Mouse (Mus musculus) MEL (cell line): Measurements from ENCODE around the gene Clec12a. TPM values are rescaled to one million over a fixed set of nuclear protein-coding genes. Genes with fewer than 3 reads are reported as not detected.

Experiments used
- DNase-seq: peaks from one replicate; pipeline ENCODE4 v3.0.0; 2011; ENCODE audit warnings: low read depth, low spot score
- H3K27ac ChIP-seq: 2 replicates; pipeline ENCODE4 v1.5.1; 2012; ENCODE audit warnings: low read depth, mild to moderate bottlenecking, control low read depth, low read length, moderate library complexity; ENCODE audit not compliant: control insufficient read depth
- H3K27me3 ChIP-seq, 2 experiments: fragments of 150-350 bp in 1 of 2; sonication (generic) in 1 of 2; 2 replicates each; pipeline ENCODE4 v1.6.1; 2012; ENCODE audit warnings: low read length in 2 of 2, mild to moderate bottlenecking in 2 of 2, improper control_type of control experiment in 1 of 2, moderate library complexity in 1 of 2; ENCODE audit not compliant: insufficient read depth in 2 of 2, control insufficient read depth in 1 of 2
- H3K36me3 ChIP-seq, 2 experiments: 2 replicates each; pipeline ENCODE4 v1.6.1; 2012 to 2014; ENCODE audit warnings: low read length in 2 of 2, improper control_type of control experiment in 1 of 2, inconsistent platforms in 1 of 2, mild to moderate bottlenecking in 1 of 2; ENCODE audit not compliant: insufficient read depth in 2 of 2, control insufficient read depth in 1 of 2
- H3K4me1 ChIP-seq, 2 experiments: fragments of 150-350 bp in 1 of 2; sonication (generic) in 1 of 2; 2 replicates each; pipeline ENCODE4 v1.6.1; 2012; ENCODE audit warnings: low read length in 2 of 2, improper control_type of control experiment in 1 of 2, mild to moderate bottlenecking in 1 of 2; ENCODE audit not compliant: insufficient read depth in 2 of 2, control insufficient read depth in 1 of 2
- H3K4me3 ChIP-seq, 2 experiments: fragments of 150-350 bp in 1 of 2; sonication (generic) in 1 of 2; 2 replicates each; pipeline ENCODE4 v1.5.1; 2012; ENCODE audit warnings: low read depth in 2 of 2, low read length in 2 of 2, mild to moderate bottlenecking in 2 of 2, moderate library complexity in 2 of 2, control low read depth in 1 of 2, improper control_type of control experiment in 1 of 2; ENCODE audit not compliant: control insufficient read depth in 1 of 2, insufficient read depth in 1 of 2
- H3K79me2 ChIP-seq: 2 replicates; pipeline ENCODE4 v1.6.1; 2012; ENCODE audit warnings: mild to moderate bottlenecking, low read length, moderate library complexity; ENCODE audit not compliant: control insufficient read depth, poor library complexity, insufficient read depth
- H3K9ac ChIP-seq: 2 replicates; pipeline ENCODE4 v1.6.1; 2012; ENCODE audit warnings: low read depth, mild to moderate bottlenecking, control low read depth, low read length, moderate library complexity; ENCODE audit not compliant: control insufficient read depth, poor library complexity, severe bottlenecking
- H3K9me3 ChIP-seq: fragments of 150-350 bp; sonication (generic); replicated peaks from 2 replicates; pipeline ENCODE4 v1.6.1; 2012; ENCODE audit warnings: mild to moderate bottlenecking, low read length, improper control_type of control experiment, moderate library complexity; ENCODE audit not compliant: insufficient read depth
- CHD1 ChIP-seq: IDR thresholded peaks from 2 replicates; pipeline ENCODE4 v1.6.1; 2012; ENCODE audit warnings: low read depth, mild to moderate bottlenecking, inconsistent platforms, low read length, improper control_type of control experiment
- CHD2 ChIP-seq: IDR thresholded peaks from 2 replicates; pipeline ENCODE4 v1.6.1; 2011; ENCODE audit warnings: low read length, improper control_type of control experiment
- EP300 ChIP-seq, 2 experiments: IDR thresholded peaks; 2 replicates each; pipeline ENCODE4 v1.6.1; 2011; ENCODE audit warnings: improper control_type of control experiment in 2 of 2, low read length in 2 of 2, low read depth in 1 of 2, mild to moderate bottlenecking in 1 of 2
- ETS1 ChIP-seq: IDR thresholded peaks from 2 replicates; pipeline ENCODE4 v1.6.1; 2012; ENCODE audit warnings: low read depth, mild to moderate bottlenecking, inconsistent platforms, low read length, improper control_type of control experiment, moderate library complexity
- GATA1 ChIP-seq: IDR thresholded peaks from 2 replicates; pipeline ENCODE4 v1.6.1; 2011; ENCODE audit warnings: low read depth, low read length, improper control_type of control experiment
- JUND ChIP-seq: IDR thresholded peaks from 2 replicates; pipeline ENCODE4 v1.6.1; 2011; ENCODE audit warnings: low read depth, mild to moderate bottlenecking, improper control_type of control experiment, low read length
- MAX ChIP-seq: IDR thresholded peaks from 2 replicates; pipeline ENCODE4 v1.6.1; 2011; ENCODE audit warnings: low read length, improper control_type of control experiment
- MAZ ChIP-seq: IDR thresholded peaks from 2 replicates; pipeline ENCODE4 v1.6.1; 2012; ENCODE audit warnings: low read depth, mild to moderate bottlenecking, inconsistent platforms, low read length, improper control_type of control experiment
- MXI1 ChIP-seq: IDR thresholded peaks from 2 replicates; pipeline ENCODE4 v1.6.1; 2011; ENCODE audit warnings: mild to moderate bottlenecking, low read depth, low read length, improper control_type of control experiment
- MYB ChIP-seq: IDR thresholded peaks from 2 replicates; pipeline ENCODE4 v1.6.1; 2011; ENCODE audit warnings: mild to moderate bottlenecking, low read depth, low read length, improper control_type of control experiment
- POLR2AphosphoS2 ChIP-seq: IDR thresholded peaks from 2 replicates; pipeline ENCODE4 v1.6.1; 2011; ENCODE audit warnings: low read length, improper control_type of control experiment
- POLR2AphosphoS5 ChIP-seq: IDR thresholded peaks from 2 replicates; pipeline ENCODE4 v1.6.1; 2012; ENCODE audit warnings: low read depth, borderline replicate concordance, mild to moderate bottlenecking, inconsistent platforms, low read length, moderate library complexity, mixed read lengths
- RAD21 ChIP-seq: IDR thresholded peaks from 2 replicates; pipeline ENCODE4 v1.6.1; 2011; ENCODE audit warnings: mild to moderate bottlenecking, low read depth, low read length, improper control_type of control experiment
- RCOR1 ChIP-seq: IDR thresholded peaks from 2 replicates; pipeline ENCODE4 v1.6.1; 2012; ENCODE audit warnings: low read depth, mild to moderate bottlenecking, inconsistent platforms, low read length, improper control_type of control experiment
- SIN3A ChIP-seq: IDR thresholded peaks from 2 replicates; pipeline ENCODE4 v1.6.1; 2012; ENCODE audit warnings: low read length, improper control_type of control experiment, inconsistent platforms
- SMC3 ChIP-seq: IDR thresholded peaks from 2 replicates; pipeline ENCODE4 v1.6.1; 2011; ENCODE audit warnings: low read depth, low read length, improper control_type of control experiment
- TBP ChIP-seq: IDR thresholded peaks from 2 replicates; pipeline ENCODE4 v1.8.0; 2011; ENCODE audit warnings: low read depth, low read length, improper control_type of control experiment
- UBTF ChIP-seq: IDR thresholded peaks from 2 replicates; pipeline ENCODE4 v1.6.1; 2012; ENCODE audit warnings: low read depth, mild to moderate bottlenecking, inconsistent platforms, low read length, improper control_type of control experiment, moderate library complexity, borderline replicate concordance; ENCODE audit not compliant: insufficient read depth
- ZKSCAN1 ChIP-seq: IDR thresholded peaks from 2 replicates; pipeline ENCODE4 v1.6.1; 2012; ENCODE audit warnings: low read depth, mild to moderate bottlenecking, inconsistent platforms, low read length, improper control_type of control experiment, moderate library complexity
- ZMIZ1 ChIP-seq: IDR thresholded peaks from 2 replicates; pipeline ENCODE4 v1.6.1; 2012; ENCODE audit warnings: low read depth, mild to moderate bottlenecking, inconsistent platforms, low read length, improper control_type of control experiment, moderate library complexity
- polyA plus RNA-seq, 2 experiments: library from polyadenylated mRNA; stranded (reverse) in 1 of 2; unstranded in 1 of 2; fragments of >175 nt in 1 of 2; fragments of >200 nt in 1 of 2; gene quantifications; 2 replicates each; pipeline versions ENCODE4 v1.2.1 to v1.2.4; 2012; ENCODE audit warnings: low replicate concordance in 2 of 2, low read depth in 1 of 2; ENCODE audit not compliant: insufficient read length in 2 of 2, insufficient read depth in 1 of 2, missing spikeins in 1 of 2
- total RNA-seq: library from RNA; depleted of rRNA; stranded (reverse); fragments of 300-350 nt; gene quantifications from 2 replicates; pipeline ENCODE4 v1.2.3, GENCODE M21; 2012

Clec12a gene
- total and polyA plus RNA-seq, 3 experiments, result not detected

GRCm38 (mm10) chr6:129403391-129403790, 60.9 kb downstream of the Clec12a start:
- Histone ChIP-seq H3K79me2 (no peaks in the 10 kb centered on the region), H3K4me1 (no peaks in the 10 kb centered on the region), H3K27me3 (no peaks in the 10 kb centered on the region; a peak in 1 of 4 replicates), H3K9me3 (no peaks in the 10 kb centered on the region), H3K27ac (no peak overlapping the region), H3K4me3 (no peak overlapping the region), H3K36me3 (peaks cover 0 to 2% of the 10 kb centered on the region in 2 experiments; a peak in 2 of 4 replicates), H3K9ac (no peak overlapping the region)
- no peak for DNase-seq
- no peak for TF ChIP-seq MAX
- TF ChIP-seq ZKSCAN1, result no peak
- TF ChIP-seq GATA1, result no peak
- TF ChIP-seq RCOR1, result no peak
- TF ChIP-seq SIN3A, result no peak
- TF ChIP-seq EP300 (IDR thresholded peaks at IDR 0.05; ENCODE audit: low read depth in 1 of 2, low read length in 2 of 2), result no peak
- TF ChIP-seq SMC3, result no peak
- no peak for TF ChIP-seq MAZ
- TF ChIP-seq CHD2, result no peak
- TF ChIP-seq CHD1, result no peak
- no peak for TF ChIP-seq ZMIZ1
- TF ChIP-seq POLR2AphosphoS2, result no peak
- TF ChIP-seq JUND, result no peak
- TF ChIP-seq MXI1, result no peak

GRCm38 (mm10) chr6:129405999-129406398, 63.5 kb downstream of the Clec12a start:
- H3K27ac ChIP-seq, result no peak overlapping the region
- H3K9me3 ChIP-seq, result no peaks in the 10 kb centered on the region
- H3K4me1 ChIP-seq, result no peaks in the 10 kb centered on the region
- H3K4me3 ChIP-seq, result no peak overlapping the region
- TF ChIP-seq UBTF, result no peak
- TF ChIP-seq MAX, result no peak
- no peak for TF ChIP-seq ETS1
- no peak for TF ChIP-seq MYB
- no peak overlapping the region for H3K9ac ChIP-seq
- no peaks in the 10 kb centered on the region for H3K79me2 ChIP-seq
- DNase-seq, result no peak
- H3K27me3 ChIP-seq, result no peaks in the 10 kb centered on the region; a peak in 1 of 4 replicates
- H3K36me3 ChIP-seq, result peaks cover 0 to 2% of the 10 kb centered on the region in 2 experiments; a peak in 2 of 4 replicates

- Histone ChIP-seq H3K9me3 (no peaks in the 10 kb centered on the region), H3K4me1 (no peaks in the 10 kb centered on the region), H3K4me3 (no peak overlapping the region), H3K9ac (no peak overlapping the region), H3K27me3 (no peaks in the 10 kb centered on the region; a peak in 2 of 4 replicates), H3K36me3 (peaks cover 0 to 2% of the 10 kb centered on the region in 2 experiments; a peak in 2 of 4 replicates), H3K27ac (no peak overlapping the region), H3K79me2 (no peaks in the 10 kb centered on the region)
- DNase-seq, result peak; percentile 35
- TF ChIP-seq MYB, result no peak
- no peak for TF ChIP-seq POLR2AphosphoS5
- no peak for TF ChIP-seq UBTF
- TF ChIP-seq ETS1, result no peak
- TF ChIP-seq RAD21, result no peak
- no peak for TF ChIP-seq TBP
These were observed 64.8 kb downstream of the Clec12a start for GRCm38 (mm10) chr6:129407324-129407723.
